Mouse (Mus musculus) intestine, embryonic 14.5 days (tissue): Measurements from ENCODE around the gene Ly6g5c. TPM values are rescaled to one million over a fixed set of nuclear protein-coding genes. Genes with fewer than 3 reads are reported as not detected.

ENCODE experiments used
- ATAC-seq: fragments of 200-750 bp; cut with Nextera tagmentation; replicated peaks from 2 replicates; pipeline ENCODE4 v1.8.0; 2017; ENCODE audit warnings: low read depth, moderate number of reproducible peaks, moderate TSS enrichment, moderate library complexity; ENCODE audit not compliant: low FRiP score, low TSS enrichment
- DNase-seq: peaks from one replicate; pipeline ENCODE4 v3.0.0-alpha.2; 2018; ENCODE audit warnings: low spot score
- H3K27ac ChIP-seq: fragments of 300-500 bp; sonication (generic); 2 replicates; pipeline ENCODE4 v1.5.1; 2014; ENCODE audit warnings: low read depth, mild to moderate bottlenecking, control low read depth
- H3K27me3 ChIP-seq: fragments of 300-500 bp; sonication (generic); replicated peaks from 2 replicates; pipeline ENCODE4 v1.6.1; 2014; ENCODE audit warnings: low read length, control low read depth; ENCODE audit not compliant: control insufficient read depth, insufficient read depth
- H3K36me3 ChIP-seq: fragments of 300-500 bp; sonication (generic); 2 replicates; pipeline ENCODE4 v1.6.1; 2014; ENCODE audit warnings: low read length, control low read depth; ENCODE audit not compliant: control insufficient read depth, insufficient read depth
- H3K4me1 ChIP-seq: fragments of 300-500 bp; sonication (generic); replicated peaks from 2 replicates; pipeline ENCODE4 v1.6.1; 2014; ENCODE audit warnings: low read length, control low read depth, mixed read lengths; ENCODE audit not compliant: control insufficient read depth, insufficient read depth
- H3K4me2 ChIP-seq: fragments of 300-500 bp; sonication (generic); 2 replicates; pipeline ENCODE4 v1.6.1; 2014; ENCODE audit warnings: low read length
- H3K4me3 ChIP-seq: fragments of 300-500 bp; sonication (generic); 2 replicates; pipeline ENCODE4 v1.5.1; 2014; ENCODE audit warnings: low read depth, low read length, control low read depth, mixed read lengths
- H3K9ac ChIP-seq: fragments of 300-500 bp; sonication (generic); 2 replicates; pipeline ENCODE4 v1.6.1; 2014; ENCODE audit warnings: mild to moderate bottlenecking, low read length
- H3K9me3 ChIP-seq: fragments of 300-500 bp; sonication (generic); 2 replicates; pipeline ENCODE4 v1.6.1; 2016; ENCODE audit warnings: low read length, control low read depth; ENCODE audit not compliant: control insufficient read depth
- WGBS: fragments of 180-500 bp; shearing (Covaris S2); extraction: QIAGEN DNeasy Blood & Tissue Kit; methylation state at CpG from one replicate; pipeline ENCODE4 v1.1.7; 2014; 5-methylcytosine and 5-hydroxymethylcytosine counted together
- polyA plus RNA-seq: library from polyadenylated mRNA; unstranded; fragments of >200 nt; fragmentation: Nextera tagmentation; extraction: Ambion mirVana; gene quantifications from 2 replicates; pipeline ENCODE4 v1.2.1, GENCODE M21; 2014

Gene Ly6g5c
- polyA plus RNA-seq, 1 experiment from 2014 or later: not detected

DNA sequence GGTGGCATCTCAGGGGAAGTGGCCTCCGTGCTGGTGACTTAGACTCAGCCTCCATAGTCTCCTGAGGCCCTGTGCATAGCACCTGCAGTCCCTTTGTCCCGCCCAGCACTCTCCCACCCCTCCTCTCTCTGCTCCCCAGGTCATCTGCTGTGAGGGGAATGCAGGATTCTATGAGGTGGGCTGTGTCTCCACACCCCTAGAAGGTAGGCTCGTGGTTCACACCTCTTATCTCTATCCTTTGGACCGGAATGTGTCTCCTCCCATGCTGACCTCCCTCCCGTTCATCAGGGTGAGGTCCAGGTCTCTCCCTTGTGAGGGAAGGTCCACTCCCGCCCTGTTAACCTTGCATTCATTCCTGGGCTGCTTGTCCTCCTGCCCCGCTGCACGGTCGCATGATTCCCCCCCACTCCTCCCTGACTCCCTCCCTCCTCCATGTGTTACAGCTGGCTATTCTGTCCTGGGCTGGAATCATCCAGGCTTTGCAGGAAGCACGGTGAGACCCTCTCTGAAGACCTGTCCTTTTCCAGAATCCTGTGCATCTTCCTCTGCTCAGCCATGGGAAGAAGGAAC lies 7.8 kb upstream of the Ly6g5c start:
- no peak overlapping the region for H3K4me2 ChIP-seq
- peak; percentile 40 for ATAC-seq
- 61% methylated on average over 10 of the region's 10 CpGs for WGBS
- H3K9me3 ChIP-seq: no peaks in the 10 kb centered on the region
- peaks cover 5% of the 10 kb centered on the region for H3K4me1 ChIP-seq
- no peaks in the 10 kb centered on the region for H3K27me3 ChIP-seq
- DNase-seq: no peak
- H3K4me3 ChIP-seq: no peak overlapping the region
- H3K27ac ChIP-seq: no peak overlapping the region
- peaks cover 78% of the 10 kb centered on the region for H3K36me3 ChIP-seq
- H3K9ac ChIP-seq: no peak overlapping the region

GRCm38 (mm10) chr17:35101161-35101560 lies 6.9 kb upstream of the Ly6g5c start:
- ATAC-seq: no peak
- Histone ChIP-seq H3K9me3 (no peaks in the 10 kb centered on the region), H3K4me3 (no peak overlapping the region), H3K36me3 (peaks cover 73% of the 10 kb centered on the region), H3K9ac (no peak overlapping the region), H3K27me3 (no peaks in the 10 kb centered on the region), H3K4me2 (no peak overlapping the region), H3K27ac (no peak overlapping the region), H3K4me1 (peaks cover 5% of the 10 kb centered on the region)
- DNase-seq: no peak
- WGBS: 89% methylated on average over 11 of the region's 11 CpGs

DNA sequence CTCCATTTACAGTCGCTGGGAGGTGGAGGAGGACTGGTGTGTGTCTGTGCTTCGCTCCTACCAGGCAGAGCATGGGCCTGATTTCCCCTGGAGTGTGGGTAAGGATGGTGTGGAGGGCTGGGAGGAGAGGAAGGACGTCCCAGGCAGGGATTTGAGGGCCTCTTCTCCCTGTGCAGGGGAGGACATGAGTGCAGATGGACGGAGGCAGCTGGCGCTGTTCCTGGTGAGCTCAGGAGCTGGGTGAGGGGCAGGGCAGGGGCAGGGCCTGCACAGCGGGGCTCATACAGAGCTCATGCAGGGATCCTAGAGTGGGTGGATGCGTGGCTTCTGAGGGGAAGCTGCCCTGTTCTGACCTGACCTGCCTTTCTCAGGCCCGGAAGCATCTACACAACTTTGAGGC lies 5.8 kb upstream of the Ly6g5c start:
- DNase-seq (no peak), ATAC-seq (no peak)
- H3K4me1 ChIP-seq: peaks cover 5% of the 10 kb centered on the region
- H3K27me3 ChIP-seq: no peaks in the 10 kb centered on the region
- no peak overlapping the region for H3K9ac ChIP-seq
- peak overlapping the region; percentile 9; the same call in 1 of the 2 replicates for H3K27ac ChIP-seq
- 68% methylated on average over 8 of the region's 8 CpGs for WGBS
- peaks cover 61% of the 10 kb centered on the region for H3K36me3 ChIP-seq
- H3K4me3 ChIP-seq: no peak overlapping the region
- H3K9me3 ChIP-seq: no peaks in the 10 kb centered on the region
- H3K4me2 ChIP-seq: no peak overlapping the region

GRCm38 (mm10) chr17:35103221-35103690 lies 4.8 kb upstream of the Ly6g5c start:
- Histone ChIP-seq H3K9ac (no peak overlapping the region), H3K9me3 (no peaks in the 10 kb centered on the region), H3K36me3 (peaks cover 52% of the 10 kb centered on the region), H3K27ac (no peak overlapping the region), H3K4me2 (no peak overlapping the region), H3K27me3 (no peaks in the 10 kb centered on the region), H3K4me1 (peaks cover 5% of the 10 kb centered on the region), H3K4me3 (no peak overlapping the region)
- WGBS: 56% methylated on average over 6 of the region's 6 CpGs
- no peak; the same call in 1 of the 2 replicates for ATAC-seq
- no peak for DNase-seq

- H3K4me2 ChIP-seq: no peak overlapping the region
- H3K27ac ChIP-seq: no peak overlapping the region
- no peak for DNase-seq
- ATAC-seq: no peak
- no peaks in the 10 kb centered on the region for H3K27me3 ChIP-seq
- no peak overlapping the region for H3K9ac ChIP-seq
- H3K4me3 ChIP-seq: no peak overlapping the region
- peaks cover 44% of the 10 kb centered on the region for H3K36me3 ChIP-seq
- WGBS: 82% methylated on average over 7 of the region's 7 CpGs
- H3K4me1 ChIP-seq: peaks cover 5% of the 10 kb centered on the region
- H3K9me3 ChIP-seq: no peaks in the 10 kb centered on the region
Observed at GRCm38 (mm10) chr17:35104079-35104478, 4.0 kb upstream of the Ly6g5c start.

- WGBS: 73% methylated on average over 6 of the region's 6 CpGs
- ATAC-seq (no peak), DNase-seq (no peak)
- Histone ChIP-seq H3K4me1 (peaks cover 5% of the 10 kb centered on the region), H3K4me3 (no peak overlapping the region), H3K9ac (no peak overlapping the region), H3K27ac (no peak overlapping the region), H3K27me3 (no peaks in the 10 kb centered on the region), H3K9me3 (no peaks in the 10 kb centered on the region), H3K4me2 (no peak overlapping the region), H3K36me3 (peaks cover 37% of the 10 kb centered on the region)
Observed at GRCm38 (mm10) chr17:35104754-35105153, 3.3 kb upstream of the Ly6g5c start.

GRCm38 (mm10) chr17:35105740-35106389 lies 2.2 kb upstream of the Ly6g5c start:
- peaks cover 5% of the 10 kb centered on the region for H3K4me1 ChIP-seq
- peaks cover 26% of the 10 kb centered on the region for H3K36me3 ChIP-seq
- no peak for DNase-seq
- H3K4me3 ChIP-seq: no peak overlapping the region
- no peak for ATAC-seq
- peak overlapping the region; percentile 12; the same call in 1 of the 2 replicates for H3K4me2 ChIP-seq
- H3K9ac ChIP-seq: no peak overlapping the region
- WGBS: 29% methylated on average over 13 of the region's 13 CpGs
- no peaks in the 10 kb centered on the region for H3K9me3 ChIP-seq
- H3K27me3 ChIP-seq: no peaks in the 10 kb centered on the region
- H3K27ac ChIP-seq: no peak overlapping the region

DNA sequence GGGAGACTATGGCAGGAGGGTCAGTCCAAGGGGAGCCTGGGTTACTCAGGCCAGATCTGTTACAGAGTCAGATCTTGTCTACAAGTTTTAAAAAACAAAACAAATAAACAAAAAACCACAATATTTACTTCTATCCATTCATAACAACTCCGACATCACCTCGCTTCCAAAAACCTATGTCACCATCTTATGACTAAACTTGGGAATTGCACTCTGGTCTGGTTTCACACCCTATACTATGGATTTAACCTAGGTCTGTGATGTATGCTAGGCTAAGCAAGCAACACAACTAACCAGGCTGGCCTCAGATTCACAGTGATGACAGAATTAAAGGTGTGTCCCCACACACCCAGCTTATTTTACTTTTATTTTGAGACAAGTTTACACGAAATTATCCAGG lies 1.6 kb upstream of the Ly6g5c start:
- Histone ChIP-seq H3K27ac (no peak overlapping the region), H3K4me1 (peaks cover 5% of the 10 kb centered on the region), H3K36me3 (peaks cover 20% of the 10 kb centered on the region), H3K4me2 (no peak overlapping the region), H3K4me3 (no peak overlapping the region), H3K27me3 (no peaks in the 10 kb centered on the region), H3K9me3 (no peaks in the 10 kb centered on the region), H3K9ac (no peak overlapping the region)
- ATAC-seq (no peak), DNase-seq (no peak)
- 63% methylated on average over 3 of the region's 3 CpGs for WGBS

DNA sequence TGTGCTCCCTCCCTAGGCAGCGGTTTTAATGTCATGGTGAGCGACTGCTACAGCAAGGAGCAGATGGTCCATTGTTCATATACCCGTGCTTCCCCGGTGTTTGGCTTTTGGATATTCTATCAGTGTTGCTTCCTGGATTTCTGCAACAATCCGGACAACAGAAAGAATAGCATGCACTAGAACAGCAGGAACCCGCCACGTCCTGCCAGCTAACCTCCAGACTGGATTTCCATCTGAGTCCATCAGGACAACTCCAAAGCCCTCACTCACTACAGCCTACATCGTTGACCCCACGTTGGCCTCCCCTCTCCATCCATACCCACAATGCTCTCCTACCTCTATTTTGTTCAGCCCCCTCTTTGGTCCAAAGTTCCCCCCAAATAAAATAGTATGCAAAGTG lies 3.7 kb downstream of the Ly6g5c start:
- Histone ChIP-seq H3K4me3 (no peak overlapping the region), H3K9ac (no peak overlapping the region), H3K9me3 (no peaks in the 10 kb centered on the region), H3K36me3 (peaks cover 25% of the 10 kb centered on the region), H3K4me2 (no peak overlapping the region), H3K4me1 (no peaks in the 10 kb centered on the region), H3K27ac (no peak overlapping the region), H3K27me3 (no peaks in the 10 kb centered on the region)
- no peak for DNase-seq
- 76% methylated on average over 9 of the region's 9 CpGs for WGBS
- ATAC-seq: no peak
